Mouse (Mus musculus) olfactory bulb, adult 2 months (tissue): ENCODE measurements around the gene Slc7a7. TPM values are rescaled to one million over a fixed set of nuclear protein-coding genes. Genes with fewer than 3 reads are reported as not detected.

Experiments
- H3K27ac ChIP-seq: fragments of 200-500 bp; 2 replicates; pipeline ENCODE4 v1.5.1; 2012; ENCODE audit warnings: low read depth, low read length; ENCODE audit not compliant: insufficient read depth
- H3K4me1 ChIP-seq: fragments of 200-500 bp; 2 replicates; pipeline ENCODE4 v1.6.1; 2012; ENCODE audit warnings: low read length; ENCODE audit not compliant: control insufficient read depth, insufficient read depth
- H3K4me3 ChIP-seq: fragments of 200-500 bp; 2 replicates; pipeline ENCODE4 v1.5.1; 2012; ENCODE audit warnings: mild to moderate bottlenecking, low read depth, low read length, moderate library complexity; ENCODE audit not compliant: insufficient read depth
- CTCF ChIP-seq: fragments of 200-500 bp; IDR thresholded peaks from 2 replicates; pipeline ENCODE4 v1.5.1; 2012; ENCODE audit warnings: low read depth, mild to moderate bottlenecking, low read length, moderate library complexity; ENCODE audit not compliant: insufficient read depth
- POLR2A ChIP-seq: fragments of 200-500 bp; IDR thresholded peaks from 2 replicates; pipeline ENCODE4 v1.6.1; 2012; ENCODE audit warnings: mild to moderate bottlenecking, low read depth, low read length, moderate library complexity; ENCODE audit not compliant: insufficient read depth
- WGBS: fragments of 180-500 bp; shearing (Covaris S2); methylation state at CpG from one replicate; pipeline ENCODE4 v1.1.7; 2018; 5-methylcytosine and 5-hydroxymethylcytosine counted together
- polyA plus RNA-seq: library from polyadenylated mRNA; stranded (reverse); fragments of >200 nt; gene quantifications from 2 replicates; pipeline ENCODE4 v1.2.4, GENCODE M21; 2012; ENCODE audit warnings: low replicate concordance; ENCODE audit not compliant: missing spikeins, insufficient read depth, insufficient read length

The Slc7a7 gene
- polyA plus RNA-seq, 1 experiment: not detected

- 98% methylated on average over 10 of the region's 10 CpGs for WGBS
- Histone ChIP-seq H3K4me3 (no peak overlapping the region), H3K27ac (no peak overlapping the region), H3K4me1 (peaks cover 7% of the 10 kb centered on the region; the same call in 1 of the 2 replicates)
- TF ChIP-seq POLR2A: no peak
These were observed 46.1 kb downstream of the Slc7a7 start for GRCm38 (mm10) chr14:54371460-54371859.

DNA sequence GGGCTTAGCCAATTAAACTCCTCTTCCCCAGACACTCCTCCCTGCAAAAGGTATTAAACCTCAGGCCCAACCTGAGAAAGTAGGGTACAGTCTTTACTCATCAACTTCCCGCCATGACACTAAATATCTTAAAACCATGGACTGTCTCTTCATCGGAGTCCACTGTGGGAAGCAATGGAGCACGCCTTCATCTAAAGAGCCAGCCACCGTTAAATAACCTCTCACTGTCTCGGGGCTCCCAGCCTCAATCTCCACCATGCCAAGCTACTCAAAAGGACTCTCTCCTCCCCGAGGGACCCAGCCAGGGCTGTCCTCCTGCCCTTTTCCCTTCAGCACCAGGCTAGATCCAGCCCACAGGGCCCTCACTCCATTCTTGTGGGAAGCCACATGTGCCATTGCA is 47.0 kb downstream of the Slc7a7 start:
- 89% methylated on average over 6 of the region's 6 CpGs for WGBS
- H3K27ac ChIP-seq: no peak overlapping the region
- TF ChIP-seq POLR2A: no peak
- TF ChIP-seq CTCF: no peak
- no peak overlapping the region for H3K4me3 ChIP-seq
- peaks cover 7% of the 10 kb centered on the region; the same call in 1 of the 2 replicates for H3K4me1 ChIP-seq

- Histone ChIP-seq H3K4me1 (peaks cover 7% of the 10 kb centered on the region; the same call in 1 of the 2 replicates), H3K27ac (no peak overlapping the region), H3K4me3 (no peak overlapping the region)
- TF ChIP-seq POLR2A (no peak), CTCF (no peak)
- WGBS: 90% methylated on average over 3 of the region's 3 CpGs
These were observed 48.2 kb downstream of the Slc7a7 start for GRCm38 (mm10) chr14:54369372-54369771.

GRCm38 (mm10) chr14:54367429-54368060 is 50.0 kb downstream of the Slc7a7 start:
- TF ChIP-seq POLR2A (no peak), CTCF (no peak)
- Histone ChIP-seq H3K4me1 (peaks cover 12% of the 10 kb centered on the region; the same call in 1 of the 2 replicates), H3K27ac (no peak overlapping the region), H3K4me3 (no peak overlapping the region)
- WGBS: 67% methylated on average over 18 of the region's 18 CpGs

GRCm38 (mm10) chr14:54366581-54366980 is 51.0 kb downstream of the Slc7a7 start:
- H3K27ac ChIP-seq: no peak overlapping the region
- no peak overlapping the region for H3K4me3 ChIP-seq
- no peak for TF ChIP-seq CTCF
- no peak for TF ChIP-seq POLR2A
- 75% methylated on average over 10 of the region's 10 CpGs for WGBS
- H3K4me1 ChIP-seq: peaks cover 14% of the 10 kb centered on the region

DNA sequence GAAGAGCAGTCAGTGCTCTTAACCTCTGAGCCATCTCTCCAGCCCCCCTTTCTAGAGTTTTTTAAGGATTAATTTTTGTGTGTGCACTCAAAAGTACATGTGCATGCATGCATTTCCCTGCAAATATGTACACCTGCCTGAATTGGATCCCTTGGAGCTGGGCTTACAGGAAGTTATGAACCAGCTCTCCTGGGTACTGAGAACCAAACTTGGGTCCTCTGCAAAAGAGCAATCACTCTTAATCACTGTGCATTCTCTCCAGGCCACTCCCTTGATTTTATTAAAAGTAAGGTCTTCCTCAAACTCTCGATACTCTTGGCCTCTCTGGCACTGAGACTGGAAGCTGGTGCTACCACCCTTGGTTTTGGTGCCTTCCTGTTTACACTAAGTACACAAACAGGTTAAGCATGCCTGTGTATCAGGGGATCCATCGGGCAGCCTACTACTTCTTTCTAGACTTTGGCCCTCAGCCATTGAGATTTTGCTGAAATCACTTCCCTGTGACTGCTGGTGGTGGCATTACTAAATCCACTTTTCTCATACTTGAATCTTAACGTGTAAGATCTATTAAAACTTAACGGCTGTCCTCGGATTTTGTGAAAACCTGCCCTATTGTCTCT is 52.4 kb downstream of the Slc7a7 start:
- TF ChIP-seq CTCF (no peak), POLR2A (no peak)
- peaks cover 14% of the 10 kb centered on the region for H3K4me1 ChIP-seq
- no peak overlapping the region for H3K27ac ChIP-seq
- no peak overlapping the region for H3K4me3 ChIP-seq
- 75% methylated on average over 5 of the region's 5 CpGs for WGBS

- TF ChIP-seq POLR2A (no peak), CTCF (no peak)
- H3K4me1 ChIP-seq: peaks cover 14% of the 10 kb centered on the region
- WGBS: 94% methylated on average over 8 of the region's 8 CpGs
- no peak overlapping the region for H3K27ac ChIP-seq
- H3K4me3 ChIP-seq: no peak overlapping the region
These were observed 54.4 kb downstream of the Slc7a7 start for GRCm38 (mm10) chr14:54363156-54363555.

GRCm38 (mm10) chr14:54360577-54361340 is 56.8 kb downstream of the Slc7a7 start, which contains the start of gene Oxa1l:
Gene Oxa1l, plus strand, starts transcription at chr14:54360834.
- Histone ChIP-seq H3K4me3 (peak within 1 kb of the TSS; percentile 87), H3K27ac (peak within 1 kb of the TSS; percentile 85), H3K4me1 (peaks cover 7% of the 10 kb centered on the region)
- WGBS: under 1% methylated on average over 48 of the region's 48 CpGs
- TF ChIP-seq CTCF (no peak), POLR2A (peak; percentile 74)

GRCm38 (mm10) chr14:54354406-54354805 is 63.2 kb downstream of the Slc7a7 start:
- no peak overlapping the region for H3K27ac ChIP-seq
- TF ChIP-seq CTCF: no peak
- TF ChIP-seq POLR2A: no peak
- no peaks in the 10 kb centered on the region for H3K4me1 ChIP-seq
- H3K4me3 ChIP-seq: no peak overlapping the region
- WGBS: 48% methylated on average over 1 of the region's 1 CpGs
